Mouse (Mus musculus) CH12.LX (cell line): Measurements from ENCODE around the gene Cd37. TPM values are rescaled to one million over a fixed set of nuclear protein-coding genes. Genes with fewer than 3 reads are reported as not detected.
A peak's percentile ranks its signal among the peaks of the same experiment; 100 is the strongest.

Source experiments
- DNase-seq: peaks from one replicate; pipeline ENCODE4 v3.0.0-alpha.2; 2013; ENCODE audit errors: extremely low read depth
- H3K27ac ChIP-seq: 2 replicates; pipeline ENCODE4 v1.5.1; 2012; ENCODE audit warnings: low read depth, mild to moderate bottlenecking, control low read depth, moderate library complexity; ENCODE audit not compliant: insufficient read depth
- H3K27me3 ChIP-seq: replicated peaks from 2 replicates; pipeline ENCODE3; 2012; ENCODE audit warnings: inconsistent platforms
- H3K36me3 ChIP-seq, 2 experiments: replicated peaks in 1 of 2; 2 replicates each; pipeline versions ENCODE3 to v1.6.1; 2012; ENCODE audit warnings: inconsistent platforms in 1 of 2, low read length in 1 of 2, mild to moderate bottlenecking in 1 of 2, mixed read lengths in 1 of 2, moderate library complexity in 1 of 2; ENCODE audit not compliant: control insufficient read depth in 1 of 2, insufficient read depth in 1 of 2
- H3K4me1 ChIP-seq, 2 experiments: 2 replicates each; pipeline ENCODE4 v1.6.1; 2012; ENCODE audit warnings: inconsistent platforms in 1 of 2, moderate library complexity in 1 of 2; ENCODE audit not compliant: insufficient read depth in 2 of 2, control insufficient read depth in 1 of 2
- H3K4me2 ChIP-seq: 2 replicates; pipeline ENCODE4 v1.6.1; 2012; ENCODE audit warnings: low read depth, mild to moderate bottlenecking, control low read depth; ENCODE audit not compliant: poor library complexity, insufficient read depth, severe bottlenecking
- H3K4me3 ChIP-seq, 3 experiments: fragments of 150-350 bp in 1 of 3; sonication (generic) in 1 of 3; replicated peaks in 1 of 3; 2 replicates each; pipeline versions ENCODE3 to v1.5.1; 2011 to 2012; ENCODE audit warnings: low read depth in 2 of 3, low read length in 2 of 3, mild to moderate bottlenecking in 2 of 3, moderate library complexity in 2 of 3, control low read depth in 1 of 3, improper control_type of control experiment in 1 of 3, inconsistent platforms in 1 of 3, mixed read lengths in 1 of 3; ENCODE audit not compliant: poor library complexity in 1 of 3
- H3K79me2 ChIP-seq: replicated peaks from 2 replicates; pipeline ENCODE4 v1.6.1; 2012; ENCODE audit warnings: mild to moderate bottlenecking, moderate library complexity; ENCODE audit not compliant: control insufficient read depth, poor library complexity, insufficient read depth, severe bottlenecking; ENCODE audit errors: extremely low read depth
- H3K9ac ChIP-seq: 2 replicates; pipeline ENCODE4 v1.6.1; 2012; ENCODE audit warnings: low read depth, mild to moderate bottlenecking, control low read depth, moderate library complexity; ENCODE audit not compliant: insufficient read depth
- H3K9me3 ChIP-seq: replicated peaks from 2 replicates; pipeline ENCODE3; 2012; ENCODE audit warnings: low read length, inconsistent platforms, mixed read lengths
- BHLHE40 ChIP-seq: IDR thresholded peaks from 2 replicates; pipeline ENCODE4 v1.6.1; 2011; ENCODE audit warnings: mild to moderate bottlenecking, low read depth, low read length, improper control_type of control experiment
- CHD1 ChIP-seq: IDR thresholded peaks from 2 replicates; pipeline ENCODE4 v1.6.1; 2012; ENCODE audit warnings: low read depth, low read length, improper control_type of control experiment, inconsistent platforms
- CTCF ChIP-seq, 2 experiments: IDR thresholded peaks in 1 of 2; conservative IDR thresholded peaks in 1 of 2; 2 replicates each; pipeline ENCODE4 v1.5.1; 2011 to 2012; ENCODE audit warnings: low read depth in 2 of 2, low read length in 2 of 2, improper control_type of control experiment in 1 of 2, inconsistent platforms in 1 of 2, mild to moderate bottlenecking in 1 of 2, moderate library complexity in 1 of 2
- E2F4 ChIP-seq: IDR thresholded peaks from 2 replicates; pipeline ENCODE4 v1.6.1; 2011; ENCODE audit warnings: low read depth, low read length, improper control_type of control experiment; ENCODE audit not compliant: insufficient replicate concordance
- ETS1 ChIP-seq: conservative IDR thresholded peaks from 2 replicates; pipeline ENCODE4 v1.6.1; 2012; ENCODE audit warnings: low read depth, mild to moderate bottlenecking, inconsistent platforms, low read length, improper control_type of control experiment, moderate library complexity
- GABPA ChIP-seq: IDR thresholded peaks from 2 replicates; pipeline ENCODE4 v1.6.1; 2012; ENCODE audit warnings: low read depth, low read length, improper control_type of control experiment, inconsistent platforms; ENCODE audit not compliant: insufficient replicate concordance
- JUND ChIP-seq: conservative IDR thresholded peaks from 2 replicates; pipeline ENCODE4 v1.6.1; 2011; ENCODE audit warnings: low read depth, low read length, improper control_type of control experiment
- KAT2A ChIP-seq: IDR thresholded peaks from 2 replicates; pipeline ENCODE4 v1.6.1; 2012; ENCODE audit warnings: low read length, improper control_type of control experiment, inconsistent platforms; ENCODE audit not compliant: insufficient replicate concordance
- MAFK ChIP-seq: IDR thresholded peaks from 2 replicates; pipeline ENCODE4 v1.6.1; 2011; ENCODE audit warnings: low read length, improper control_type of control experiment; ENCODE audit not compliant: insufficient replicate concordance
- MAX ChIP-seq: IDR thresholded peaks from 2 replicates; pipeline ENCODE4 v1.6.1; 2011; ENCODE audit warnings: low read length, improper control_type of control experiment
- MEF2A ChIP-seq: IDR thresholded peaks from 2 replicates; pipeline ENCODE4 v1.6.1; 2014; ENCODE audit warnings: low read depth, mild to moderate bottlenecking, inconsistent platforms, low read length, improper control_type of control experiment, borderline replicate concordance
- MXI1 ChIP-seq: IDR thresholded peaks from 2 replicates; pipeline ENCODE4 v1.6.1; 2011; ENCODE audit warnings: mild to moderate bottlenecking, low read depth, low read length, improper control_type of control experiment
- NRF1 ChIP-seq: IDR thresholded peaks from 2 replicates; pipeline ENCODE4 v1.6.1; 2014; ENCODE audit warnings: low read depth, mild to moderate bottlenecking, inconsistent platforms, low read length, improper control_type of control experiment, moderate library complexity
- PAX5 ChIP-seq: IDR thresholded peaks from 2 replicates; pipeline ENCODE4 v1.6.1; 2012; ENCODE audit warnings: low read length, inconsistent platforms, mixed read lengths
- POLR2A ChIP-seq: IDR thresholded peaks from 2 replicates; pipeline ENCODE4 v1.6.1; 2011; ENCODE audit warnings: low read depth, mild to moderate bottlenecking, improper control_type of control experiment, low read length
- TBP ChIP-seq: conservative IDR thresholded peaks from 2 replicates; pipeline ENCODE4 v1.6.1; 2011; ENCODE audit warnings: low read depth, low read length, improper control_type of control experiment
- TCF12 ChIP-seq: IDR thresholded peaks from 2 replicates; pipeline ENCODE4 v1.6.1; 2014; ENCODE audit warnings: low read depth, mild to moderate bottlenecking, inconsistent platforms, low read length, improper control_type of control experiment
- USF1 ChIP-seq: IDR thresholded peaks from 2 replicates; pipeline ENCODE4 v1.6.1; 2014; ENCODE audit warnings: low read depth, mild to moderate bottlenecking, inconsistent platforms, low read length, improper control_type of control experiment
- USF2 ChIP-seq: conservative IDR thresholded peaks from 2 replicates; pipeline ENCODE4 v1.6.1; 2011; ENCODE audit warnings: low read depth, low read length, improper control_type of control experiment
- ZKSCAN1 ChIP-seq: IDR thresholded peaks from 2 replicates; pipeline ENCODE4 v1.6.1; 2012; ENCODE audit warnings: low read depth, inconsistent platforms, low read length, improper control_type of control experiment, borderline replicate concordance
- dilution Hi-C: fragments of 300-500 bp; cut with MboI; formaldehyde crosslinking; loops from 2 replicates; pipeline ENCODE4 v1.14.3; 2020; ENCODE audit warnings: low sequenced_read_pairs; ENCODE audit not compliant: extremely low pct_unique_long_range_greater_than_20kb, extremely low pct_ligation_motif_present
- in situ Hi-C: fragments of 300-500 bp; cut with MboI; formaldehyde crosslinking; loops from 3 replicates; pipeline ENCODE4 v1.14.3; 2019; ENCODE audit warnings: low sequenced_read_pairs, low pct_ligation_motif_present, low pct_unique_long_range_greater_than_20kb, mixed read lengths
- polyA plus RNA-seq: library from polyadenylated mRNA; unstranded; fragments of >175 nt; gene quantifications from 2 replicates; pipeline ENCODE4 v1.2.1, GENCODE M21; 2012; ENCODE audit warnings: low read depth; ENCODE audit not compliant: insufficient read length
- total RNA-seq, 2 experiments: library from RNA; depleted of rRNA; stranded (reverse); fragments of 300-350 nt in 1 of 2; fragments of >200 nt in 1 of 2; gene quantifications; 2 replicates each; pipeline ENCODE4 v1.2.3; 2012 to 2014

Cd37 gene
- total and polyA plus RNA-seq, 3 experiments = 73.8 to 437 (median 91.1) TPM

DNA sequence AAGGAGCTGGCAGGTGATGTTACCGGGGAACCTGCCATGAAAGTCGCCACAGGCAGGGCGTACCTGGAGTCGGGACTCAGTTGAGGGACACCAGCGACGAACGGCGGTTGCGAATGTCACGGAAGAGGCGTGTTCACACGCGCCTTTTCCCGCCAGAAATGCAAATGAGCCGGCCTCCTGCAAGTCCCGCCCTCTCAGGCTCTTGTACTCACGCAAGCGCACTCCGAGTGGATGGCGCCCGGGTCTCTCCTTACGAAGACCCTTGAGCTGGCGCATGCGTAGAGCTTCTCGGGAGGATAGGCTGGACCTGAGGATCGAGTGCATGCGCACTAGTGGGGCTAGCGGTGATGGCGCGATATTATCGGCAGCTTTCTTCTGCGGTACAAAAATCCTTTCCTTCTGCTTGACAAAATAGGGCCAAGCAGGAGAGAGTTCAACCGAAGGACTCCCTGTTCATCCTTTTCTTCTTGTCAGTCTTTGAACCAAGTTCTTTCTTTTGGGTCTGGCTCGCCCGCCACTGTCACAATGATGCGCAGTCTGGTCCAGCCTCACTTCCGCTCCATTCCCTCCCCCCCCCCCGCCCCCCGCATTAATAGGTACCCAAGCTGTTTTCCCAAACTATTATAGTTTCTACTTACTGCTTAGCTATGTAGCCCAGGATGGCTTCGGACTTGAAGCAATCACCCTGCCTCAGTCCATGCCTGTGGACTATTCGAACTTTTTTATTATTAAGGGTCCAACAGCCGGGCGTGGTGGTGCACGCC, 34.4 kb downstream of the Cd37 start, which contains the start of gene Ccdc155:
Ccdc155 (minus strand) TSS at position 513 of the 764 bp plus-strand sequence.
- Histone ChIP-seq H3K27me3 (peaks cover 28% of the 10 kb centered on the region), H3K4me1 (peaks cover 2 to 13% of the 10 kb centered on the region in 2 experiments; a peak in 3 of 4 replicates), H3K4me2 (peak within 1 kb of the TSS; percentile 35; the same call in 1 of the 2 replicates), H3K36me3 (no peaks in the 10 kb centered on the region), H3K79me2 (no peaks in the 10 kb centered on the region), H3K27ac (no peak within 1 kb of the TSS), H3K9me3 (peaks cover 14% of the 10 kb centered on the region), H3K9ac (no peak within 1 kb of the TSS; the same call in 1 of the 2 replicates), H3K4me3 (peak within 1 kb of the TSS in 1 of 3 experiments; percentile 31)
- peak; percentile 39 for DNase-seq
- in situ Hi-C loops = no loop called here
- dilution Hi-C loops = no loop called here
- TF ChIP-seq MAFK (no peak), USF1 (no peak), USF2 (no peak), NRF1 (peak; percentile 94), TCF12 (no peak), E2F4 (peak; percentile 75; the same call in 1 of the 2 replicates), MAX (peak; percentile 75), KAT2A (no peak), BHLHE40 (no peak), MXI1 (0 out of 2 replicates have a peak, but pooled peaks have one; percentile 31), CTCF (conservative IDR thresholded peaks at IDR 0.05 in 1 of 2, IDR thresholded peaks at IDR 0.05 in 1 of 2; ENCODE audit: low read depth in 2 of 2, low read length in 2 of 2) (no peak), ETS1 (no peak), PAX5 (no peak), POLR2A (peak; percentile 39; the same call in 1 of the 2 replicates), JUND (no peak), GABPA (no peak), TBP (no peak), ZKSCAN1 (no peak)

- no peaks in the 10 kb centered on the region for H3K79me2 ChIP-seq
- no peaks in the 10 kb centered on the region for H3K36me3 ChIP-seq
- no peak overlapping the region for H3K4me3 ChIP-seq
- in situ Hi-C loops (no loop called here), dilution Hi-C loops (no loop called here)
- no peak overlapping the region for H3K4me2 ChIP-seq
- no peak for TF ChIP-seq MEF2A
- no peak for TF ChIP-seq CHD1
- DNase-seq = no peak
- peaks cover 31% of the 10 kb centered on the region for H3K27me3 ChIP-seq
- H3K9me3 ChIP-seq = peaks cover 9% of the 10 kb centered on the region
- H3K9ac ChIP-seq = no peak overlapping the region
- peaks cover 2 to 16% of the 10 kb centered on the region in 2 experiments; a peak in 3 of 4 replicates for H3K4me1 ChIP-seq
- H3K27ac ChIP-seq = no peak overlapping the region
Measured at GRCm38 (mm10) chr7:45202654-45203053, 36.3 kb downstream of the Cd37 start.
